Mouse (Mus musculus) mouse embryonic stem cell (cell line): Measurements from ENCODE around the gene Slc6a3.

ENCODE experiments used
- in situ Hi-C, 2 experiments: fragments of 300-500 bp; cut with MboI; formaldehyde crosslinking; loops; 1 replicate in 1 of 2; 3 replicates in 1 of 2; pipeline ENCODE4 v1.14.3; 2019 to 2020; ENCODE audit warnings: low sequenced_read_pairs in 2 of 2, low pct_unique_long_range_greater_than_20kb in 1 of 2, mixed read lengths in 1 of 2; ENCODE audit not compliant: unreplicated experiment in 1 of 2

Slc6a3 gene

DNA sequence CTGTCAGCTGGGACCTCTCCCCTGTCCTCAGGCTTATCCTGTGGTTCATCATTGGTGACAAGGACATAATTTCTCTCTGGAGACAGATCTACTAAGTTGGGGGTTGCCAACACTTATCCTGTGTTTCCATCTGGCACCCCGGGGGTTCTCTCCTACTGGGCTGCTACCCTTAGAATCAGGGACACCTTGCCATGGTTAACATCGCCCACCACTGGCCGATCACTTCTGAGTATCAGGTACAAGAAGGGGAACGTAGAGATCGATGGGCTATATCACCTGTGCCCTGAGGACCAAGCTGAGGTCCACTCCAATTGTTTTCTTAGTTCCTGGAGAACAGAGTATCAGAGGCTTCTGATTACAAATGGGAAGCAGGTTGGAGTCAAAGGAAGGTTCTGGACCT, 27.7 kb downstream of the Slc6a3 start:
- in situ Hi-C loops = no loop called here

DNA sequence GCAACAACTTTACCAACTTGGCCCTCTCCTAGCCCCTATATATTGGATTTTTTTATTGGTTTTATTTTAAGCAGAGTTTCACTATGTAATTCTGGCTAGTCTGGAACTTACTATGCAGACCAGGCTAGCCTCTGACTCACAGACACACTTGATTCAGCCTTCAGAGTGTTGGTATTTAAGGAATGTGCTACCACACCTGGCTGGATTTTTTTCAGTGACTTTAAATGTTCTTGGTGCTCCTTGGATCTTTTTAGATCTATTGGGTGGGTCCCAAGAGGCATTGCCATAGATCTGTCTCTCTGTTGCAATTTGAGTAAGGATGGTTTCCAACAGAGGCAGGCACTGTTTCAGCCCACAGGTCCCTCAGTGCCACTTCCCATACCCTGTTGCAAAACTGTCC, 38.5 kb downstream of the Slc6a3 start:
- in situ Hi-C loops = no loop called here

DNA sequence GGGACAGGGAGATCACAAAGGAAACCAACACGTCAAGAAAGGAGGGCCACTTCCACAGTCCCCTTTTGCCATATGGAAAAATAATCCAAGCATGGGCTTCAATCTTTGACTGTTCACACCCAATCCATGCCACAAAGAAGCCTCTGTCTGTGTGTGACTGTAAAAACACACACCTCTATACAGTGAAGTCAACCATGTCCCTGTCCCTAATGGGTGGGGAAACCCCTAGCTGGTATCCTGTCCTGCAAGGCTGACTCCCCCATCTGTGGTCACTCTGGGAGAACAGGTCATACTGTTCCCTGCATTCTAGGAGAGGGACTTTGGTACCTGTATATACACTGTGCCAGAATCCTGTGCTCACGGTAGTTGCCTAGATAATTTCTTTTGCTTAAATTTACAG, 40.7 kb downstream of the Slc6a3 start:
- in situ Hi-C loops = no loop called here

DNA sequence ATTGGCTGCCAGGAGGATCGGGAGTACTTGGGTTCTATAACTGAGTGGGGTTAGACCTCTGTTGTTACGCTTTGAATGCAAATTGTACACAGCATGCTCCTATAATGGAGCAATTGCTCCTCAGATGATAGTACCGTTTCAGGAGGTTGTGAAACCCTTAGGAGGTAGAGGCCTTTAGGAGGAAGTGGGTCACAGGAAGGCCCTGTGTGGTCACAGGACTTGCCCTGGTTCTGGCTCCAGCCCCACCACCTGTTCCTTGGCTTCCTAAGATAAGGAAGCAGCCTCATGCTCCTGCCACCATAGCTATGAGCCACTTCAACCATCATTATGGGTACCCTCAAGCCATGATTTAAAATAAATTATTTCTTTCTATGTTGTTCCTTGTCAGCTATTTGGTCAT, 54.9 kb downstream of the Slc6a3 start:
- in situ Hi-C loops = no loop called here

DNA sequence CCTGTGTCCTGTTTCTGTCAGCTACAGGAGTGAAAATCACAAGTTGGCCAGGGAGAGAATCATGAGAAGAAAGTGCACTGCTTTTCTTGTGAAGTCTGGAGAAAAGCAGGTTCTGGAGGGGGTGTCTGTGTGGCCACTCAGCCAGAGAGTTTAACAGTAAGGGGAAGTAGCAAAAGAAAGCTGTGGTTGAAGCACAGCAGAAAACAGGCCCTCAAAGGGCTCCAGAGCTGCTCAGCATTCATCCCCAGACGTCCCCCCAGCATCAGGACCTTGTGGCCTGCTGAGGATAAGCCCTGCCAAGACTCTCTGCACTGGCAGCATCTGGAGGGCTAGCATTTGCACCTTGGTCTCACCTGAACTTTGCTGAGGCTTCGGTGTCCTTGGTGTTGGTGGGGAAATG, 56.0 kb downstream of the Slc6a3 start:
- in situ Hi-C loops = no loop called here

DNA sequence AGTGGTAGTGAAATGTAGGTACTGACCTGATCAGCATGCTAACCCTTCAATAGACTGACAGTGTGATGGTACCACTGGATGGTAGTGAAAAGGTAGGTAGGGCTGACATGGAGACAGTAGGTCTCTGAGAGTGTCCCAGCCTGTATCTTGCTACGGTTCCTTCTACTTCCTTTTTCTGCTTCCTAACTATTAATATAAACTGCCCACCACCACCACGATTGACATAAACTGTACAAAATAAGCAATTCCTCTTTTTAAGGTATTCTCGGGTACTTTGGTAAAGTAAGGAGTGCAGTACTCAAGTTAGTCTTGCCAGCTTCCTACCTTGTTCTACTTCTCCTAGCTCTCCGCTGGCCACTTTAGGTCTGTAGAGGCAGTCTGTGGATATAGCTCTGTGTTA, 59.7 kb downstream of the Slc6a3 start:
- in situ Hi-C loops = no loop called here

DNA sequence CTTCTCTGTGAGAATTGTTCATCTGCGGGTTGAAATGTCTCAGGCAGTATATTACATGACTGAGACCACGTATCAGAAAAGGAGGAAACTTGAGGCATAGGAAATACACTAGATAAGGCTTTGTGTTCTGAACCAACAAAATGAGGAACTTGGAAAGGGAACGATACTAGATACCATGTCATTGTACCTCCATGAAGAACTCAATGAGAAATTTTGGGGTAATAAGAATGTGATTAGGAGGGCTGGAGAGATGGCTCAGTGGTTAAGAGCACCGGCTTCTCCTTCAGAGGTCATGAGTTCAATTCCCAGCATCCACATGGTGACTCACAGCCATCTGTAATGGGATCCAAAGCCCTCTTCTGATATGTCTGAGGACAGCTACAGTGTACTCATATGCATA, 63.7 kb downstream of the Slc6a3 start:
- in situ Hi-C loops = no loop called here

DNA sequence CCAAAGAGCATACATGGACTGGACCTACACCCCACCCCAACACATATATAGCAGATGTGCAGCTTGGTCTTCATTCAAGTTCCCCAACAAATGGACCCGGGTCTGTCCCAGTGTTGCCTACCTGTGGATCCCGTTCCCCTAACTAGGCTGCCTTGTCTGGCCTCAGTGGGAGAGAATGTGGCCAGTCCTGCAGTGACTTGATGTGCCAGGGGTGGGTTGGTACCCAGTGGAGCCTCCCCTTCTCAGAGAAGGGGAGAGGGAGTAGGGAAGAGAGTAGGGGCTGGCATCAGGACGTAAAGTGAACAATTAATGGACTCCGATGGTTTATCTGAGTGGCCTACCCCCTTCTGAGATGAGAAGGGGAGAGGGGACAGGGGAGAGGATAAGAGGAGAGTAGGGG, 66.5 kb downstream of the Slc6a3 start:
- in situ Hi-C loops = no loop called here

DNA sequence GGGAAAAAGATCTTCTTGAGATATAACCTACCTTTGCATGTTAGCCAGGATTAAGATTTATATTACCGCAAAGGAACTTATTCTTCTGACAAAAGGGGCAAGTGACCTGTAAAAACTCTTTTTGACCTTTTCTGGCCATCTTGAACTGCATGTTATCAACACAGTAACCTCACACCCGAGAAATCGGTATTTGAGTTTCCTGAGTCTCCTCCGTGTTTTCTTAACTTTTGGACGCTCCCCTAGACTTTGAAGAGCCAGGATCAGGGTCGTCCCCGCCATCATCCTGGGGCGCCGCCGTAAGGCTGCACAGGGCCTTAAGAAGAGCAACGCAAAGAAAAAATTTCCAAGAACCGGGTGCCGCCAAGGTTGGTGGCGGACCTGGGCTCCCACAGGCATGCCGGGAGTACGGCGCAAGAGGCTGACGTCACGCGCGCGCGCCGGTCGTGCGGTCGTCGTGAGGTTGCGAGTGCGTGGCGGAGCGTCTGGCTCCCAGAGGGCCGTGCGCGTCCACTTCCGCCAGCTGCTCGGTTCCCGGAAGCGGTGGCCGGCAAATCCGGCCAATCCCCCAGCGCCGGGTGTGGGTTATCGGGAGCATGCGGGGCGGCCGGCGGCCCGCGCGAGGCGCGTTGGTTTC, 67.1 kb downstream of the Slc6a3 start, which contains the start of gene Clptm1l:
TSS of gene Clptm1l (plus strand) at position 485 of the 634 bp plus-strand sequence.
- in situ Hi-C loops = no loop called here

DNA sequence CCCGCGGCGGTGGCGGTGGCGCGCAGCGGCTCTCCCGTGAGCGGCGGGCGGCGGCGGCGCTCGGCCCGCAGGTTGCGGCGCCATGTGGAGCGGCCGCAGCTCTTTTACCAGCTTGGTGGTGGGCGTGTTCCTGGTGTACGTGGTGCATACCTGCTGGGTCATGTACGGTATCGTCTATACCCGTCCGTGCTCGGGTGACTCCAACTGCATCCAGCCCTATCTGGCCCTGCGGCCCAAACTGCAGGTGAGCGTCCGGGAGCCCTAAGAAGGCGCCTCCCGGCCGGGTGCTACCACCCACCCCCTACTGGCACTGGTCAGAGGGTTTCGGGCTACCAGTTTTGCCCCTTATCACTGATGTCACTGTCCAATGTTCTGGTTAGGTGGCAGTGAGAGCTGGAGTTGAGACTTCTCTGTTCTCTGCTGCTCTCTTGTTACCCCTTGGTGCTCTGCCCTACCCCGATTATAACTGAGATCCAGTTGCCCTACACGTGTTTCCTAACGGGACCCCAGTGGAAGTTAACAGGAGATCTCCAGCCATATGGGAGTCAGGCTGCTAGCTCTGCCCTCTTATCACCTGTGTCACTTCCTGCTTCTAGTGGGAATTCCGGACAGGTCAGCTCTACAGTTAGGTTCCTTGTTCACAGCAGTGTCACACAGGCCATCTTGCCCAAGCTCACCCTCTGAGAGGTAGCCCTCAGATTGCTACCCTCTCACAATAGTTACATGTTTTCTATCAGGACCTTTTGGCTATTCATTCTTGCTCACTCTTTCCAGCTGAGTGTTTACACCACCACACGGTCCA, 67.8 kb downstream of the Slc6a3 start:
- in situ Hi-C loops = no loop called here

DNA sequence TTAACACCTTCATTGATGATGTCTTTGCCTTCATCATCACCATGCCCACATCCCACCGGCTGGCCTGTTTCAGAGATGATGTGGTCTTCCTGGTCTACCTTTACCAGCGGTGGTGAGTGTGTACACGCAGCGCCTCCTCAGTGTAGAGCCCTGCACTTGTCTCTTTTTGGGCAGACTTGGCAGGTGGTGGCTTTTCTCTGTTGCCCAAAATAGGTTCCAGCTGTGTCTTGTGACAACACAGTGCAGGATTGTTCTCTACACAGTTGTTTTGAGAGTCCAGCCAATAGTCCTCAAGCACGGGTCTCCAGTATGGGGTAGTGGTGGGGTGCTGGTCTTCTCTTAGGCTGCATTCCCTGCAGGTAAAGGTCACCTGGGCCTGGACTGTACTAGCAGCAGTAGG, 81.9 kb downstream of the Slc6a3 start:
- in situ Hi-C loops = no loop called here

DNA sequence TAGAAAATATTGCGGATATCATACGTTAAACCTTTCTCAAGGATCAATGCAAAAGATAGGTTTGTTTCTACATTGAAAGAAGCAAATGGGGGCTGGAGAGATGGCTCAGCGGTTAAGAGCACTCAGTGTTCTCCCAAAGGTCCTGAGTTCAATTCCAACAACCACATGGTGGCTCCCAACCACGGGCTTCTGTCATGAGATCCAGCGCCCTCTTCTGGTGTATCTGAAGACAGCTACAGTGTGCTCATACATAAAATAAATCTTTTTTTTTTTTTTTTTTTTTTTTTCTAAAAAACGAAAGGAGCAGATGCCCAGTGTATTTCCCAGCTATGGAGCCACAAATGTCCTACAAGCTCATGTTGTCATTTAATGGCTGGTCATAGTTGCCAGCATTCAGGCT, 84.1 kb downstream of the Slc6a3 start:
- in situ Hi-C loops = loop anchor here in 1 of 2 experiments (10.0 kb wide), 1 partner anchor 196 kb away; no protein-coding TSS in a partner anchor

DNA sequence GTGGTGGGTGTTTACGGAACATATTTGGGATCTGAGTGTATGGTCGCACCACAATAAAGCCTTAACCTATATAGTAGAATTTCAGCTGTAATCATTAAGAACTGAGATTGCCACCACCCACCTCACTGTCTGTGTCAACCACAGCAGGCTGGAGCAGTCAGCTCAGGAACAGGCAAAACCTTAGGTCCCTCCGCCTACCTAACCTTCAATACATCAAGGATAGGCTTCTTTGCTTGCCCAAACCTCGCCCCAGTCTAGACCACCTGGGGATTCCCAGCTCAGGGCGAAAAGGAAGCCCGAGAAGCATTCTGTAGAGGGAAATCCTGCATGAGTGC, 89.8 kb downstream of the Slc6a3 start:
- in situ Hi-C loops = loop anchor here in 1 of 2 experiments (10.0 kb wide), 1 partner anchor 202 kb away; no protein-coding TSS in a partner anchor

DNA sequence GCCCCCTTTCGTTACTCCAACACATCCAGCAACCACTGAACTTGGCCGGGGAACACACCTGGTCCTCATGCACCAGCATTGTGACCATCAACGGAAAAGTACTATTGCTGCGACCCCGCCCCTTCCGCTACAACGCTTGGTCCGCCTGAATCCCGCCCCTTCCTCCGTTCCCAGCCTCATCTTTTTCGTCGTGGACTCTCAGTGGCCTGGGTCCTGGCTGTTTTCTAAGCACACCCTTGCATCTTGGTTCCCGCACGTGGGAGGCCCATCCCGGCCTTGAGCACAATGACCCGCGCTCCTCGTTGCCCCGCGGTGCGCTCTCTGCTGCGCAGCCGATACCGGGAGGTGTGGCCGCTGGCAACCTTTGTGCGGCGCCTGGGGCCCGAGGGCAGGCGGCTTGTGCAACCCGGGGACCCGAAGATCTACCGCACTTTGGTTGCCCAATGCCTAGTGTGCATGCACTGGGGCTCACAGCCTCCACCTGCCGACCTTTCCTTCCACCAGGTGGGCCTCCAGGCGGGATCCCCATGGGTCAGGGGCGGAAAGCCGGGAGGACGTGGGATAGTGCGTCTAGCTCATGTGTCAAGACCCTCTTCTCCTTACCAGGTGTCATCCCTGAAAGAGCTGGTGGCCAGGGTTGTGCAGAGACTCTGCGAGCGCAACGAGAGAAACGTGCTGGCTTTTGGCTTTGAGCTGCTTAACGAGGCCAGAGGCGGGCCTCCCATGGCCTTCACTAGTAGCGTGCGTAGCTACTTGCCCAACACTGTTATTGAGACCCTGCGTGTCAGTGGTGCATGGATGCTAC, 90.4 kb downstream of the Slc6a3 start, which contains the start of gene Tert:
TSS of gene Tert (plus strand) at position 167 of the 805 bp plus-strand sequence.
- in situ Hi-C loops = loop anchor here in 1 of 2 experiments (10.0 kb wide), 1 partner anchor 202 kb away; no protein-coding TSS in a partner anchor
